Mouse (Mus musculus): ENCODE results near the gene Vangl1. TPM values are rescaled to one million over a fixed set of nuclear protein-coding genes. Genes with fewer than 3 reads are reported as not detected.

Vangl1 gene
- polyA plus RNA-seq, 1 experiment from 2014 or later, result 8.2 TPM

DNA sequence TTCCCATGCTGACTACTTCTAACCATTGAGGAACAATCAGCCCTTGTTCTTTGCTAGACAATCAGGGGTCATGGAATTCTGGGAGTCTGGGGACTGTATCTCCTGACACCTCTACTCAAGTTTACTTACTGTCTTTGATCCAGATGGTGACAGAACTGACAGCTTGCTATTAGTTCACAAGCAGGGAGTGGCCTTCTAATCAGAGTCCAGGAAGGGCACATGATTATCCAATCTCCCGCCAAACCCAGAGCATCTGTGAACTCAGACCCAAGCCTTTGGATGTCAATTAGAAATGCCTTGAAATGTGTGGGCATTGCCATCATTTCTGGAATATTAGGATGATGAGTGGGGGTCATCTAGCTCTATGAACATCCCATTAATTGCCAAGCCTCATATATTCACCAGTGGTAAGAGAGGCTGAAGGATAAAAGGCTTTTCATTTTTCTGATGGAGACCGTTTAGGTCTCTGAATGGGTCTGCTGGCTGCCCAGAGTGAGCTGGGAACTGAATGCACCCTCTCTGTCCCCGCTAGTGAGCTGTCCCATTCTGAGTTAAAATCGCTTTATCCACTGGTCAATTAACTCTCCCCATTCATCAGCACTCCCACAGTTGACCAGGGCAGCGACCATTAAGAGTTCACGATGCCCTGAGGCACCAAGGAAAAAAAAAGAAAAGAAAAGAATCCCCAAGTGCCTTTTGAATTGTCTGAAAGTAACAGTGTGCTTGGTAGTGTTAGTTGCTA, 58.7 kb downstream of the Vangl1 start:
- Histone ChIP-seq H3K9ac (replicated peaks; ENCODE audit: low read depth, low read length) (no peak overlapping the region), H3K27ac (ENCODE audit: low read depth, low read length) (no peak overlapping the region), H3K9me3 (ENCODE audit: control insufficient read depth, low read length) (no peaks in the 10 kb centered on the region), H3K4me1 (ENCODE audit: control insufficient read depth, insufficient read depth, low read length) (no peaks in the 10 kb centered on the region), H3K27me3 (ENCODE audit: control insufficient read depth, insufficient read depth, low read length) (no peaks in the 10 kb centered on the region), H3K36me3 (ENCODE audit: control insufficient read depth, insufficient read depth, low read length) (no peaks in the 10 kb centered on the region), H3K4me2 (ENCODE audit: low read depth, low read length) (no peak overlapping the region), H3K4me3 (ENCODE audit: low read depth, low read length) (no peak overlapping the region)
- WGBS, result 11% methylated on average over 6 of the region's 6 CpGs
- no peak; the same call in 1 of the 2 replicates for ATAC-seq (ENCODE audit: low read depth)

GRCm38 (mm10) chr3:102144401-102144800, 60.1 kb downstream of the Vangl1 start:
- Histone ChIP-seq H3K4me3 (ENCODE audit: low read depth, low read length) (no peak overlapping the region), H3K27ac (ENCODE audit: low read depth, low read length) (no peak overlapping the region), H3K4me2 (ENCODE audit: low read depth, low read length) (no peak overlapping the region), H3K36me3 (ENCODE audit: control insufficient read depth, insufficient read depth, low read length) (no peaks in the 10 kb centered on the region), H3K9me3 (ENCODE audit: control insufficient read depth, low read length) (no peaks in the 10 kb centered on the region), H3K9ac (replicated peaks; ENCODE audit: low read depth, low read length) (no peak overlapping the region), H3K27me3 (ENCODE audit: control insufficient read depth, insufficient read depth, low read length) (no peaks in the 10 kb centered on the region), H3K4me1 (ENCODE audit: control insufficient read depth, insufficient read depth, low read length) (no peaks in the 10 kb centered on the region)
- no peak for ATAC-seq (ENCODE audit: low read depth)
- 96% methylated on average over 4 of the region's 4 CpGs for WGBS

GRCm38 (mm10) chr3:102143536-102143935, 61.0 kb downstream of the Vangl1 start:
- H3K36me3 ChIP-seq (ENCODE audit: control insufficient read depth, insufficient read depth, low read length), result no peaks in the 10 kb centered on the region
- 71% methylated on average over 3 of the region's 3 CpGs for WGBS
- ATAC-seq (ENCODE audit: low read depth), result no peak
- no peak overlapping the region for H3K4me2 ChIP-seq (ENCODE audit: low read depth, low read length)
- H3K27ac ChIP-seq (ENCODE audit: low read depth, low read length), result no peak overlapping the region
- H3K27me3 ChIP-seq (ENCODE audit: control insufficient read depth, insufficient read depth, low read length), result no peaks in the 10 kb centered on the region
- no peak overlapping the region for H3K9ac ChIP-seq (replicated peaks; ENCODE audit: low read depth, low read length)
- no peak overlapping the region for H3K4me3 ChIP-seq (ENCODE audit: low read depth, low read length)
- no peaks in the 10 kb centered on the region for H3K9me3 ChIP-seq (ENCODE audit: control insufficient read depth, low read length)
- H3K4me1 ChIP-seq (ENCODE audit: control insufficient read depth, insufficient read depth, low read length), result no peaks in the 10 kb centered on the region

DNA sequence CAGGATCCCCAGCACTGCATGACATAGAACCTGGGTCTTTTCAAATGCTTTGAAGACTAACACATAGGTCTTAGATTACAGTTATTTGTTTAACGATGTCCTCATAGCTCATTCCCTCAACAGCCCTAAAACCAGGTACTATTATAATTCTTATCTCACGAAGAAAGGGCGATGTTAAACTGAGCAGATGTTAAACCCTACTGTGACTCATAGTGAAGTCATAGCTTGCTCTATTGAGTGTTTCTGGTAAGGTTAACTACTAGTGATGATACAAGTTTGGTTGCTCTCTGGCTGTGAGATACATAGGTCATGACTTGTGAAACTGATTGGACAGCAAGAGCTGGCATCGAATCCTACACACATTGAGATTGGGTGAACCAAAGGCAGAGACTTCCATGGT, 61.5 kb downstream of the Vangl1 start:
- Histone ChIP-seq H3K27ac (ENCODE audit: low read depth, low read length) (no peak overlapping the region), H3K9me3 (ENCODE audit: control insufficient read depth, low read length) (no peaks in the 10 kb centered on the region), H3K4me1 (ENCODE audit: control insufficient read depth, insufficient read depth, low read length) (no peaks in the 10 kb centered on the region), H3K4me3 (ENCODE audit: low read depth, low read length) (no peak overlapping the region), H3K27me3 (ENCODE audit: control insufficient read depth, insufficient read depth, low read length) (no peaks in the 10 kb centered on the region), H3K4me2 (ENCODE audit: low read depth, low read length) (no peak overlapping the region), H3K36me3 (ENCODE audit: control insufficient read depth, insufficient read depth, low read length) (no peaks in the 10 kb centered on the region), H3K9ac (replicated peaks; ENCODE audit: low read depth, low read length) (no peak overlapping the region)
- 97% methylated on average over 4 of the region's 4 CpGs for WGBS
- no peak for ATAC-seq (ENCODE audit: low read depth)

- 22% methylated on average over 6 of the region's 6 CpGs for WGBS
These were observed 62.6 kb downstream of the Vangl1 start for GRCm38 (mm10) chr3:102141893-102142292.

DNA sequence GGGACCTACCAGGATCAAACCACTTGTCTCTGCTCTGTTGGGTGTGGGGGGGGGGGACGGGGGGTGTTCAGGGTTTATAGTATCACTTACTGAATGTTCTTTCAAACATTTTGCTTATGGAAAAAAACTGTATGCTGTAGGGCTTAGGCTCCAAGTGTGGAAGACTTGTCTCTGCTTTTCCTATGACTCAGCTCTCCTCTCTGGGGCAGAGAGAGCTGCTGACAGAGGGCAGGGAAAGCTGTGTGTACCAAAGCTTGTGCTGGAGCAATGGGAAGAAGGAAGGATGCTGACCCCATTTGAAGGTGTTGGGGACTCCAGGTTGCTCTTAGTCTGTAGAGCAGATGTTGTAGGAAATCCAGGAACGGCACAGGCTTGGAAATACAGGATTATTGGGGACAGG, 63.0 kb downstream of the Vangl1 start:
- WGBS, result 67% methylated on average over 2 of the region's 2 CpGs
- Histone ChIP-seq H3K9me3 (ENCODE audit: control insufficient read depth, low read length) (no peaks in the 10 kb centered on the region), H3K36me3 (ENCODE audit: control insufficient read depth, insufficient read depth, low read length) (no peaks in the 10 kb centered on the region), H3K27ac (ENCODE audit: low read depth, low read length) (no peak overlapping the region), H3K4me1 (ENCODE audit: control insufficient read depth, insufficient read depth, low read length) (no peaks in the 10 kb centered on the region), H3K9ac (replicated peaks; ENCODE audit: low read depth, low read length) (no peak overlapping the region), H3K4me3 (ENCODE audit: low read depth, low read length) (no peak overlapping the region), H3K27me3 (ENCODE audit: control insufficient read depth, insufficient read depth, low read length) (no peaks in the 10 kb centered on the region), H3K4me2 (ENCODE audit: low read depth, low read length) (no peak overlapping the region)
- no peak for ATAC-seq (ENCODE audit: low read depth)

More at GRCm38 (mm10) chr3:102141893-102142292, 62.6 kb downstream of the Vangl1 start:
- Histone ChIP-seq H3K27me3 (ENCODE audit: control insufficient read depth, insufficient read depth, low read length) (no peaks in the 10 kb centered on the region), H3K27ac (ENCODE audit: low read depth, low read length) (no peak overlapping the region), H3K4me2 (ENCODE audit: low read depth, low read length) (no peak overlapping the region), H3K36me3 (ENCODE audit: control insufficient read depth, insufficient read depth, low read length) (no peaks in the 10 kb centered on the region), H3K4me3 (ENCODE audit: low read depth, low read length) (no peak overlapping the region), H3K9me3 (ENCODE audit: control insufficient read depth, low read length) (no peaks in the 10 kb centered on the region), H3K4me1 (ENCODE audit: control insufficient read depth, insufficient read depth, low read length) (no peaks in the 10 kb centered on the region), H3K9ac (replicated peaks; ENCODE audit: low read depth, low read length) (no peak overlapping the region)
- ATAC-seq (ENCODE audit: low read depth), result no peak

DNA sequence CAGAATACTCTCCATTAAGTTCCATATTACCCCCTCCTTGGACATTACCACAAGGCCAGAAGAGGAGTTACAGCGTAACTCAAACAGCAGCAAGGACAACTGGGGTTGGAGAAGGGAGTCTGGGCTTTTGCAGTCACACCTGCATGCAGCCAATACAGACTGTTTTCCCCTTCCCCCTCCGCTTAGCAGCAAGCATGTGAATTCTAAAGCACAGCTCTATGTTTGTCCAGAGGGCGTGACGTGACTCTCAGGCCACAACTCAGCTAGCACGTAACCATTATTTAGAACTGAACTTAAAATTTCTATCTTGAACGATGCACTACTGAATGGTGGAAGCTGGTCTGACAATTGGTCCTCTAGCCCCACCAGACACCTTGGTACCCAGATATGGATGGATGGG, 63.9 kb downstream of the Vangl1 start:
- no peak overlapping the region for H3K27ac ChIP-seq (ENCODE audit: low read depth, low read length)
- H3K36me3 ChIP-seq (ENCODE audit: control insufficient read depth, insufficient read depth, low read length), result no peaks in the 10 kb centered on the region
- H3K27me3 ChIP-seq (ENCODE audit: control insufficient read depth, insufficient read depth, low read length), result no peaks in the 10 kb centered on the region
- no peaks in the 10 kb centered on the region for H3K4me1 ChIP-seq (ENCODE audit: control insufficient read depth, insufficient read depth, low read length)
- H3K4me3 ChIP-seq (ENCODE audit: low read depth, low read length), result no peak overlapping the region
- WGBS, result 92% methylated on average over 6 of the region's 6 CpGs
- no peak overlapping the region for H3K4me2 ChIP-seq (ENCODE audit: low read depth, low read length)
- no peak overlapping the region for H3K9ac ChIP-seq (replicated peaks; ENCODE audit: low read depth, low read length)
- H3K9me3 ChIP-seq (ENCODE audit: control insufficient read depth, low read length), result no peaks in the 10 kb centered on the region
- no peak for ATAC-seq (ENCODE audit: low read depth)

- 65% methylated on average over 6 of the region's 6 CpGs for WGBS
- no peaks in the 10 kb centered on the region for H3K9me3 ChIP-seq (ENCODE audit: control insufficient read depth, low read length)
- no peaks in the 10 kb centered on the region for H3K4me1 ChIP-seq (ENCODE audit: control insufficient read depth, insufficient read depth, low read length)
- H3K4me2 ChIP-seq (ENCODE audit: low read depth, low read length), result no peak overlapping the region
- no peak overlapping the region for H3K4me3 ChIP-seq (ENCODE audit: low read depth, low read length)
- ATAC-seq (ENCODE audit: low read depth), result no peak
- H3K9ac ChIP-seq (replicated peaks; ENCODE audit: low read depth, low read length), result no peak overlapping the region
- H3K27me3 ChIP-seq (ENCODE audit: control insufficient read depth, insufficient read depth, low read length), result no peaks in the 10 kb centered on the region
- no peaks in the 10 kb centered on the region for H3K36me3 ChIP-seq (ENCODE audit: control insufficient read depth, insufficient read depth, low read length)
- H3K27ac ChIP-seq (ENCODE audit: low read depth, low read length), result no peak overlapping the region
These were observed 65.6 kb downstream of the Vangl1 start for GRCm38 (mm10) chr3:102138899-102139298.

DNA sequence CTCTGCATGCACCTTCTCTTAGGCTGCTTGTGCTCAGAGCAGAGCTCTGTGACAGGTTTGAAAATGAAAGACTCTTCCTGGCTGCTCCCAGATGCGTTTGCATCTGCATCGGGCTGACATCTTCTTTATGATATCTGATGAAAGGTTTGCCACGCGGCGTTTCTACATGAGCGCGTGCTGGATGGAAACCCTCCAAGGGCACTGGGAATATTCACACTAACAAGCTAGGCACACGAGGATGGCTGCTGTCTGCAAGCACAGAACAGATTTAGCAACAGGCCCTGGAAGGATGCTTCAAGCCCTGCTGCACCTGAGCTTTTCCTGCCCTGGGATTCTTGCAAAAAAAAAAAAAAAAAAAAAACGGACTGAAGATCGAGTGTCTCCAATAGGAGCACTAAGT, 67.3 kb downstream of the Vangl1 start:
- Histone ChIP-seq H3K4me1 (ENCODE audit: control insufficient read depth, insufficient read depth, low read length) (no peaks in the 10 kb centered on the region), H3K9ac (replicated peaks; ENCODE audit: low read depth, low read length) (no peak overlapping the region), H3K4me2 (ENCODE audit: low read depth, low read length) (no peak overlapping the region), H3K36me3 (ENCODE audit: control insufficient read depth, insufficient read depth, low read length) (no peaks in the 10 kb centered on the region), H3K27ac (ENCODE audit: low read depth, low read length) (no peak overlapping the region), H3K27me3 (ENCODE audit: control insufficient read depth, insufficient read depth, low read length) (no peaks in the 10 kb centered on the region), H3K9me3 (ENCODE audit: control insufficient read depth, low read length) (no peaks in the 10 kb centered on the region), H3K4me3 (ENCODE audit: low read depth, low read length) (no peak overlapping the region)
- ATAC-seq (ENCODE audit: low read depth), result no peak
- WGBS, result 72% methylated on average over 10 of the region's 10 CpGs
